ENCODE assay signal across 16 mouse cellular contexts in the genomic region with DNA sequence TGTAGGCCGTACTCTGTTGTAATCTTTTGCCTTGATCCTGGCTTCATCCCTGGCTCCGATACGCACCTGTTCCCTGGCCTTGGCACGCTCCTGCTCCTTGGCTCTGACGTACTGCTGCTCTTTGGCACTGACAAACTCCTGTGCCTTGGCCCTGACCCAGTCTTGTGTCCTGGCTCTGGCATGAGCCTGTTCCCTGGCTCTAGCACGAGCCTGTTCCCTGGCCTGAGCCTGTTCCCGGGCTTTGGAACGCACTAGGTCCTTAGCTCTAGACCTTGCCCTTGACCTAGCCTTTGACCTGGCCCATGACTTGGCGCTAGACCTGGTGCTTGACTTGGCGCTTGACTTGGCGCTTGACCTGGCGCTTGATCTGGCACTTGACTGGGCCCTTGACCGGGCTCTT. TPM values are rescaled to one million over a fixed set of nuclear protein-coding genes. Genes with fewer than 3 reads are reported as not detected.
DNase-seq lines count a peak whose midpoint lies in the region; ATAC-seq lines count a peak whose summit lies in the region.
"Had no signal": no experiment of that assay in that cellular context is flagged by ENCODE, and none has a peak within 500 bp of the region (broad histone marks: within the 10 kb centered on the region; RNA-seq: fewer than 3 reads in every experiment).

No protein-coding gene starts in this region.

- H3K4me3 ChIP-seq in kidney, embryonic 15.5 days (replicated peaks), result no peak overlapping the region
- H3K4me3 ChIP-seq: midbrain, embryonic 10.5 days had no signal

- no peak for ATAC-seq in kidney, embryonic 15.5 days (replicated peaks; ENCODE audit: low FRiP score)
- no peak for ATAC-seq in inflammation-experienced regulatory T-cells, adult 6 months
- ATAC-seq: CD4-positive, CD25-positive, alpha-beta regulatory T cell, adult 4 months; hindbrain, embryonic 16.5 days had no signal

- peak; percentile 71 for DNase-seq in kidney, adult 18-20 months
- DNase-seq in adrenal gland, postnatal 10 days, result peak; percentile 46
- DNase-seq in cerebellum, adult 11 months, result peak; percentile 6
- DNase-seq in fat pad, adult 2 months (ENCODE audit: extremely low read depth, low read depth, low spot score), result peak; percentile 68
- DNase-seq in thymus, postnatal 36 days, result no peak
- DNase-seq in layer of hippocampus, adult 8-10 months (ENCODE audit: low spot score in 2 of 2), result no peak
- DNase-seq: thymus, postnatal 4 days had no signal

- H3K4me1 ChIP-seq in kidney, embryonic 15.5 days, result no peaks in the 10 kb centered on the region
- H3K4me1 ChIP-seq: midbrain, embryonic 10.5 days had no signal

- 95% methylated on average over 13 of the region's 13 CpGs for WGBS in kidney, embryonic 15.5 days

- H3K27ac ChIP-seq in kidney, embryonic 15.5 days, result no peak overlapping the region
- H3K27ac ChIP-seq: midbrain, embryonic 10.5 days had no signal

- H3K9ac ChIP-seq in kidney, embryonic 15.5 days, result no peak overlapping the region

- H3K27me3 ChIP-seq in kidney, embryonic 15.5 days, result no peaks in the 10 kb centered on the region

- H3K36me3 ChIP-seq in kidney, embryonic 15.5 days, result no peaks in the 10 kb centered on the region
- H3K36me3 ChIP-seq: midbrain, embryonic 10.5 days had no signal

- H3K4me2 ChIP-seq in kidney, embryonic 15.5 days, result no peak overlapping the region

- H3K9me3 ChIP-seq in kidney, embryonic 15.5 days (replicated peaks), result no peaks in the 10 kb centered on the region
- H3K9me3 ChIP-seq: midbrain, embryonic 10.5 days had no signal

RNA-seq across cellular contexts. Expression of a gene that starts 0.8 kb away (rescaled TPM):
- not detected in 2 replicates for polyA plus RNA-seq in kidney, embryonic 15.5 days (2015; fragmentation: Nextera tagmentation; extraction: Ambion mirVana)
- total RNA-seq in adrenal gland, postnatal 10 days (2021), result not detected
- polyA plus RNA-seq in inflammation-experienced regulatory T-cells, adult 6 months (2017; shearing (Covaris generic)), result not detected
- not detected for total RNA-seq in layer of hippocampus, adult 8-10 months (2022)
- total RNA-seq: layer of hippocampus, postnatal 10 days had no signal
- polyA plus RNA-seq: CD4-positive, CD25-positive, alpha-beta regulatory T cell, adult 4 months; heart, embryonic 16.5 days; hindbrain, embryonic 16.5 days; limb, embryonic 11.5 days; liver, embryonic 16.5 days; midbrain, embryonic 10.5 days had no signal

RNA-seq across cellular contexts. Expression of a gene that starts 22.0 kb away (rescaled TPM):
- polyA plus RNA-seq in kidney, embryonic 15.5 days (2015; fragmentation: Nextera tagmentation; extraction: Ambion mirVana), result not detected in 2 replicates
- not detected for total RNA-seq in adrenal gland, postnatal 10 days (2021)
- polyA plus RNA-seq in inflammation-experienced regulatory T-cells, adult 6 months (2017; shearing (Covaris generic)), result not detected
- not detected for total RNA-seq in layer of hippocampus, adult 8-10 months (2022)
- total RNA-seq: layer of hippocampus, postnatal 10 days had no signal
- polyA plus RNA-seq: heart, embryonic 16.5 days; hindbrain, embryonic 16.5 days; limb, embryonic 11.5 days; liver, embryonic 16.5 days had no signal

RNA-seq across cellular contexts. Expression of a gene that starts 35.4 kb away (rescaled TPM):
- not detected in 2 replicates for polyA plus RNA-seq in kidney, embryonic 15.5 days (2015; fragmentation: Nextera tagmentation; extraction: Ambion mirVana)
- not detected for total RNA-seq in adrenal gland, postnatal 10 days (2021)
- not detected for polyA plus RNA-seq in inflammation-experienced regulatory T-cells, adult 6 months (2017; shearing (Covaris generic))
- 1 to 10 TPM; 4.1 to 5.4 (median 4.4) TPM for total RNA-seq in layer of hippocampus, adult 8-10 months (2022)
- polyA plus RNA-seq: CD4-positive, CD25-positive, alpha-beta regulatory T cell, adult 4 months; heart, embryonic 16.5 days; limb, embryonic 11.5 days; liver, embryonic 16.5 days; midbrain, embryonic 10.5 days had no signal

RNA-seq across cellular contexts. Expression of a gene that starts 35.5 kb away (rescaled TPM):
- not detected in 2 replicates for polyA plus RNA-seq in kidney, embryonic 15.5 days (2015; fragmentation: Nextera tagmentation; extraction: Ambion mirVana)
- total RNA-seq in adrenal gland, postnatal 10 days (2021), result not detected
- polyA plus RNA-seq in inflammation-experienced regulatory T-cells, adult 6 months (2017; shearing (Covaris generic)), result not detected
- total RNA-seq in layer of hippocampus, adult 8-10 months (2022), result under 1 TPM in 3 of 4 experiments, not detected in 1; 0.21 to 0.45 (median 0.27) TPM
- polyA plus RNA-seq: CD4-positive, CD25-positive, alpha-beta regulatory T cell, adult 4 months; heart, embryonic 16.5 days; hindbrain, embryonic 16.5 days; limb, embryonic 11.5 days; liver, embryonic 16.5 days; midbrain, embryonic 10.5 days had no signal

RNA-seq across cellular contexts. Expression of a gene that starts 39.7 kb away (rescaled TPM):
- polyA plus RNA-seq in kidney, embryonic 15.5 days (2015; fragmentation: Nextera tagmentation; extraction: Ambion mirVana), result 1.6 and 1.7 TPM in 2 replicates
- total RNA-seq in adrenal gland, postnatal 10 days (2021), result 1 to 10 TPM; 3.9 to 7.4 TPM
- polyA plus RNA-seq in inflammation-experienced regulatory T-cells, adult 6 months (2017; shearing (Covaris generic)), result not detected
- 1 to 10 TPM; 6.5 to 7.7 (median 6.8) TPM for total RNA-seq in layer of hippocampus, adult 8-10 months (2022)
- polyA plus RNA-seq: CD4-positive, CD25-positive, alpha-beta regulatory T cell, adult 4 months had no signal

Comparison
In these comparisons a context has a peak if more than half of its experiments do, and no peak if none do; other contexts are left out.
1. DNase-seq: peak in kidney, adult 18-20 months (single experiment), adrenal gland, postnatal 10 days (single experiment), cerebellum, adult 11 months (single experiment) and fat pad, adult 2 months (single experiment); none in thymus, postnatal 36 days (0 of 2) and layer of hippocampus, adult 8-10 months (0 of 2).
2. RNA of a gene that starts 35.4 kb away (total RNA-seq): 4.1 to 5.4 TPM in layer of hippocampus, adult 8-10 months; not detected in adrenal gland, postnatal 10 days; every median in the first group is over 4 times any median in the second.